Mouse (Mus musculus) erythroblast, adult 5-6 weeks (primary cell): Measurements from ENCODE around the gene Uxs1. TPM values are rescaled to one million over a fixed set of nuclear protein-coding genes. Genes with fewer than 3 reads are reported as not detected.

Source experiments
- ATAC-seq: replicated peaks from 2 replicates; pipeline ENCODE4 v1.8.0; 2016; ENCODE audit warnings: moderate number of reproducible peaks, mild to moderate bottlenecking, moderate TSS enrichment, inconsistent platforms; ENCODE audit not compliant: poor library complexity, low FRiP score, severe bottlenecking
- total RNA-seq, 2 experiments: library from RNA; stranded (forward) in 1 of 2; stranded (reverse) in 1 of 2; fragments of 150-400 nt in 1 of 2; fragments of 200-764, 138-1000 nt in 1 of 2; gene quantifications; 2 replicates each; pipeline versions ENCODE4 v1.2.3 to v1.2.4; 2015 to 2017; ENCODE audit warnings: low replicate concordance in 2 of 2

Uxs1 gene
- total RNA-seq, 2 experiments from 2014 or later = 2.9 to 9.4 TPM

DNA sequence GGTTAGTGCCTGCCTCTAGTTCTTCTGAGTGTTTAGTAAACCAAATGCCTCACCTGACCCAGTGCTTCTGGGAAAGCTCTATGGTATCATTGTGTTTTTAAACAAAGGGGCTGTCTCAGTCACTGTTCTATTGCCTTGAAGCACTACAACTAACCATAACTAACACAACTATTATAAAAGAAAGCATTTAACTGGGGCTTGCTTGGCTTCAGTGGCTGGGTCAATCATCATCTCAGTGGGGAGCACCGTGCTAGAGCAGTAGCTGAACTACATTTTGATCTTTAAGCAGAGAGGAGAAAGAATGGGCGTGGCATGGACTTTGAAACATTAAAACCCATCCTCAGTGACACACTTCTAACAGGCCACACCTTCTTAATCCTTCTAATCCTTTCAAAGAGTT lies 18.2 kb downstream of the Uxs1 start:
- no peak for ATAC-seq

GRCm38 (mm10) chr1:43803906-43804474 lies 23.6 kb downstream of the Uxs1 start:
- no peak for ATAC-seq

DNA sequence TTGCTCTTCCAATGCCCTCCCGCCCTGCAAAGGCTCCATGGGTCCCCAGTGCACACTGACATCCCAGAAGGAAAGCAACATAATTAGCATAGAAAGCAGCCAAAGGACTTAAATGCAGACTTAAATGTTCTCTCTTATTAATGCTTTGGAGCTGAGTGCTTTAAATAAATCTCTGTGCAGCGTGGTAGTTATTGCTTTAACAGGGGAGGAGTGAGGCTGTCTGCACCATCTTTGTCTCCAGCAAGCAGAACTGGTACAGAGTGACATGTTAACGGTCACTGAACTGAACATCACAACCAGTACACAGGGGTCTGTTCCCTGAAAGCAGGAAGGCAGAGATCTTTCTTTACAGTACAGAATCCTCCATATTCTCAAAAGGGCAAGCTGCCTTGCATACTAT lies 29.6 kb downstream of the Uxs1 start:
- no peak for ATAC-seq

DNA sequence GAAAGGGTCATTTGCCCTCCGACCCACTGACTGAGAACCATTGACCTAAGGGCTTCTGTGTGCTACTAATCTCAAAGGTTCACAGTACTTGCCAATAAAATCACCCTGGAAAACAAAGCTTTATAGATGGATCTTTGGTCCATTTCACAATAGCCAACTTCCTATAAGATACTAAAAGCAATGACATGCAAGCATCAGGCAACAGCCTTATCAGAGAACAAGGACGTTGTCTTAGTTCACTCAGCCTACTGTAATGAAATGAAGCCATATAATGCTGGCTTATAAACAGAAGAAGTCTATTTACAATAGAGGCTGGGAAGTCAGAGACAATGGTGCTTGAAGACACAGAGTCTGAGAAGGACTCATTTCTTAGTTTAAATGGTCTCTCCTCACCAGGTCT lies 37.8 kb downstream of the Uxs1 start:
- no peak for ATAC-seq

GRCm38 (mm10) chr1:43786711-43787110 lies 40.9 kb downstream of the Uxs1 start:
- no peak for ATAC-seq

- no peak for ATAC-seq
These were observed 42.3 kb downstream of the Uxs1 start for GRCm38 (mm10) chr1:43785316-43785715.

DNA sequence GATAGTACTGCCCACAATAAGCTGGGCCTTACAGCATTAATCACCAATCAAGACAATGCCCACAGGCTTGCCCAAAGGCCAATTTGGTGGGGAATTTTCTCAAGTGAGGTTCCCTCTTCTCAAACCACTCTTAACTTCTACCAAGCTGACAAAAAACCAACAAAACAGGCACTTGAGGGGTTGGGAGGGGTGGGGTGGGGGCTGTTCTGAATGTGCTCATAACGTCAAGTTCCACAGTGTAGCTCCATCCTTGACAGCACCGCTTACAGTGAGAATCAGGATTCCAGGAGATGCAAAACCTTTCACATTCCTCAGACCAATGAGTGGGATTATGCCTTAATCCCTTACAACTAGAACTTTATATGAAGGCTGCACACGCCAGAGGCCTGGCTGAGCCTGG lies 44.4 kb downstream of the Uxs1 start:
- ATAC-seq = no peak

DNA sequence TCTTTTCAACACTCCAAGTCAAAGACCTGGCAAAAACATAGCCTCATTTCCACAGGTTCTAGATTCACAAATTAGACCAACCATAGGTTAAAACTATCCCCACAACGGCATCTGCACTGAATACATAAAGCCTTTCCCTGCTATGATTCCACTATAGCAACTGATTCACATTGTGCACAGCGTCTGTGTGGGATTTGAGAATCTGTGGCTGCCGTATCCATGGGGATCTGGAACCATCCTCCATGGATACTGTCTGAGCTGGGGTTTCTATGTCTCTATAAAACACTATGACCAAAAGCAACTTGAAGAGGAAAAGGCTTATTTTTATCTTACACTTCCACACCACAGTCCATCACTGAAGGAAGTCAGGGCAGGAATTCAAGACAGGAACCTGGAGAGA lies 44.9 kb downstream of the Uxs1 start:
- ATAC-seq = no peak

DNA sequence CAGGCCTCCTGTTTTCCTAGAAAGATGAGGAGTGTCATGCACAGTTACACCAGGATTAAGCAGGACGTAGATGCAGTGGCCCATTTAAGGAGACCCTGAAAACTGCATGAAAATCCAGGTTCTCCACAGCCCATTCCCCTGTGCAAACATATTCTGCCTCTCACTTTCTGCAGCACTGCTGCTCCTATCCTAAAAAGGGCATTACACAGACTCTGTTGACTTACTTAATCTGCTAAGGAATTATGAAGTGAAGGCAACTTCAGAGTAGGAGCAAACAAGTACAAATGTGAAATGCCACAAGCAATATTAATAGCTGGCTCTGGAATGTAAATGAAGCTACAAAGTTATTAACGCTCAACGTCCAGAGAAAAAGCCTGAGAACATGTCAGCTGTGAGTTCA lies 45.9 kb downstream of the Uxs1 start:
- ATAC-seq = no peak

DNA sequence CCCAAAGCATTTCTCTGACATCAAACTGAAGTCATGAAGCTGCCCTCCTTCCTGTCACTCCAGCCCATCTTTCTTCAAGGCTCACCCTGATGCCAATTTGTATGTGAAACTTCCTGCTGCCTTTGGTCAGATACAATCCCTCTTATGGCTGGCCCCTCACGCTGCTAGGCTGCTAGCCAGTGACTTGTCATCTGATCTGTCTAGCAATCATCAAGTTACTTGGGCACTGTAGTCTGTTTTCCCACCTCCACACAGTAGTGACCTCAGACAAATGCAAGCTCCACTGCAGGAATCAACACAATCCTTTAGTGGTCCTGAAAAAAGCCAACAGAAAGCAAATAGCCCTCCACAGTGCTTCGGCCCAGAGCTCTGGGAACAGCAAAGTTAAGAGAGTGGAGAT lies 46.4 kb downstream of the Uxs1 start:
- no peak for ATAC-seq

DNA sequence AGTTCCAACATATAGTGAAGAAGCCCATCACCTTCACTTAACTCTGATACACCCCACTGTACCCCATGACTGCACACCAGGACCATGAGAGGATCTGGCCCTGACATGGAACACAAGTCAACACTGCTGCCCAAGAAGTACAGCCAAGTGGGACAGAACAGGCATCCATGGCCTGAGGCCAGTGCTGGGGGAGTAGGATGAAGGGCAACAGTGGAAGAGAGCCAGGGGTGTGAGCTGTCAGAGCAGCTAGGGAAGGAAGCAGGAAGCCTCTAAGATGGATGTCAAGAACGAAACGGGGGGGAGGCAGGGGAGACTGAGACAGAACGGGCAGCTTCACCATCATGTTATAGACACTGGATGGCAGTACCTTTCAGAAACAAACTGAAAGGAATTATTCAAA lies 51.5 kb downstream of the Uxs1 start:
- ATAC-seq = no peak

DNA sequence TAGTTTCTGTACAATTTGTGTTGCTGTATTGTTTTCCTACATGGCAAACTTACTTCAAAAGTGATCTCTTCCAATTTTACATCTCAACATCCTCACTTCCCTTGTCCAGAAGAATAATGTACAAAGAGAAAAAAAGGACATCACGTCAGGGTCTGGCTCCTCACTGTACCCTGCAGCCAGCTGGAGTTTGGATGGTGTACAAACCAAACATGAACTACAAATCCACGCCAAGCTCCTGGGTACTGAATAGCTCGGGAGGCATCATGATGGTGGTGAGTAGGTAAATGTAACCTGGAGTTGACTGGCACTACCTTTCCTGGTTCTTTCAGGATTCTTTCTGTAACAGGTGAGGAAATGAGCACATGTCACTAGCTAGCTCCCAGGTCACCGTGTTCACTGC lies 53.5 kb downstream of the Uxs1 start:
- no peak for ATAC-seq

DNA sequence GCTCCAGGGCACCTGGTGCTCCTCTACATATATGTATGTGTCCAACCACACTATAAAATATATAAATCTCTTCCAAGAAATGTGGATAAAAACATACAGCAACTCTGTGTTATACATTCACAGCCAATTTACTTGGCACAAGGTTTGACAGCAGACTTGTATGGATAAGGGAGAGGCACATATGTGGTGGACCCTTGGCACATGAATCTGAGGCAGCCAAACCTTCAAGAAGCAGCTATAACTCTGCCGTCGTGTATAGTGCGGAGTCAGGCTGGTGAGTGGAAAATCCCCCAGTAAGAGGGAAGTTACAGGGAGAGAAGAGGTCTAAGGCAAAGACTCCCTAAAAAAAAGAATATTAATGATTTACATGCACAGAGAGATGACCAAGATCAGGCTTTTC lies 54.9 kb downstream of the Uxs1 start:
- no peak for ATAC-seq

DNA sequence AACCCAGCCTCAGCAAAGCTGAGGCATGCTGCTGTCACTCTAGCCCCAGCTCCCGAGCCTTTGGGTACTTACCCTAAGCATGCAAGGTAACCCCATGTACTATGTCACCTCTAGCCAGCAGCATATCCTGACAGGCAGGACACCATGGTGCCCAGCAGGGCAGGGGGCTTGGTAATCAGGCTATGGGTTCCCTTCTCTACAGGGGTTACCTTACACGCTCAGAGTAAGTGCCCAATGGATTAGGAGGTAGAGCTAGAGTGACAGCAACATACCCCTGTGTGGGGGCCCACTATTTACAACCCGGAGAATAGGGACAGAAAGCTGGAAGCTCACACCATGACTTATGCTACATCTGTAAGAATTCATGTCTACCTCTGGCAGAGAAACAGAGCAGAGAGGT lies 57.6 kb downstream of the Uxs1 start:
- ATAC-seq = no peak

- no peak for ATAC-seq
These were observed 58.3 kb downstream of the Uxs1 start for GRCm38 (mm10) chr1:43769348-43769747.

- no peak for ATAC-seq
These were observed 59.1 kb downstream of the Uxs1 start for GRCm38 (mm10) chr1:43768385-43768990.

DNA sequence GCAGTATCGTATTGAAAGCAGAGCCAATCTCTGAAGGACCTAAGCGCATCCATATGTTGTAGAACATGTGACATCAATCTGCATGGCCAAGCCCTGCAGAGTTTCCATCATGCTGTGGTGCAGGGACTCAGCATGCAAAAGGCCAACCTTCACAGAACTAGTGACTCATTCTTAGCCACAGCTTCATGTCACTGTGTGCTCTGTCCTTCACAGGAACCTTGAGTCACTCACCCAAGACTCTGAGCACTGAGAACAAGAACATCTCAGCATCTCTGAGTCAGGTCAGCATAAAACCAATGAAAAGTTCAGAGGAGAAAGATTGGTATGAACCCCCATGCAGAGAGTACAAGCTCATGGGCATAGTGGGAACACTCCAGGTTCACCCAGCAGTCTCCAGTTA lies 61.3 kb downstream of the Uxs1 start:
- ATAC-seq = no peak

DNA sequence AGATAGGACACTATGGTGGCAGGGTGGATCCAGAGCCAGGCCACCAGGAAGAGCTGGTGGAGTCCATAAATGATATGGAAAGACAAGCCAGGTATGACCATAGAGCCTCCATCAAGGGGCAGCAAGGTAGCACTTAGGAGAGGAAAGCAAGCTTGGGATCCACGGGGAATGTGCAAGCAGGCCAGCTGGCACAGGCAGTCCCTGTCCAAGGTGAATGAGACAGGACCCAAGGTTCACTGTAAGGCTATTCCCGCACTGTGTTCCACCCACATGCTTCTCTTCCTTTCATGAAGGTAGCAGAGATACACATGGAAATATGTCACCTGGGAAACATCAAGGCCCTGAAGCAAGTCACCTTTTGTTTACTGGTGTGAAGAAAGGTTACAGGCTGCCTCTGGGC lies 63.1 kb downstream of the Uxs1 start:
- ATAC-seq = no peak

- ATAC-seq = no peak
These were observed 67.5 kb downstream of the Uxs1 start for GRCm38 (mm10) chr1:43760085-43760484.

DNA sequence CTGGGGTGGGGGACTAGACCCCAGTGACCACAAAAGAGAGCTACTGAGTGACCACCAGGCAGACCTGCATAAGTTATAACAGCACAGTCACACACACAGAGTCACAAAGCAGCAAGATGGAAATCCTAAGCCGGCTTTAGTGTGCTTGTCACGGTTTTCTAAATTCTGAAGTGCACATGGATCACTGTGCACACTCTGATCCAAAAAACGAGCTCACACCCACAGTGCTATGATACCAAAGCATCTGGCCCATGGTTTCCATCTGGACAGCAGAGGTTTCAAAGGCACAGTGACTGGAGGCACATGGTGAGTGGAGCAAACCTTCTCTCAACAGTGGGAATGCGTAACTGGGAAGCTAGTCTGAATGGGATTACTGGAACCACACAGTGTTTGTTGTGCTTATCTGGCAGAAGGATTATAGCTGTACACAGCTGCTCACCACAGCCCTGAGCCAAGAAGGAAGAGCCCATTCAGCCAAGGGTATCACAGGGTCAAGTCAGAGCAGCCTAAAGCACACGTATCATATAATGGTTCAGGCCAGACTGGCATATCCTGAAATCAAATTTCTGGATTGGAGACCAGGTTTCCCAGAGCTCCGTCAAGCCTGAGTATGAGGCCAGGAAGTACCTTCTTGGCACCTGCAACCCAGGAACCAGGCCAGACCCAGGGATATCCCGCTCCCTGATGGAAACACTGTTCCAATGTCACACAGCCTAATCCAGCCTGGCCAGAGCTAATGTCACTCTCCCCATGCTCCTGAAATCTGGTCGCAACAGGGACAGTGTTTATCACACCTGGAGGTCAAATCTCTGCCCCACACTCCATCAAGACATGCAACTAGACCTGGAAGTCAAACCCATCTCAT lies 72.9 kb downstream of the Uxs1 start:
- no peak for ATAC-seq

- ATAC-seq = no peak
These were observed 89.1 kb downstream of the Uxs1 start for GRCm38 (mm10) chr1:43738519-43738894.
